Mouse (Mus musculus) hindbrain, embryonic 16.5 days (tissue): ENCODE measurements at regions not wholly inside any gene's neighbourhood (a gene's known extent, or its start where the extent isn't known, plus 50 kb on each side); places are given as distances from the start of the nearest gene placed in this dataset.

ENCODE experiments used
- ATAC-seq: fragments of 200-750 bp; cut with Nextera tagmentation; 2 replicates; pipeline ENCODE4 v1.8.0; 2017; ENCODE audit warnings: moderate TSS enrichment, moderate library complexity
- H3K27ac ChIP-seq: fragments of 300-500 bp; sonication (generic); 2 replicates; pipeline ENCODE4 v1.5.1; 2014; ENCODE audit warnings: low read depth, mild to moderate bottlenecking, control low read depth, low read length, moderate library complexity
- H3K27me3 ChIP-seq: fragments of 300-500 bp; sonication (generic); replicated peaks from 2 replicates; pipeline ENCODE4 v1.6.1; 2014; ENCODE audit warnings: low read length; ENCODE audit not compliant: control insufficient read depth, insufficient read depth
- H3K36me3 ChIP-seq: fragments of 300-500 bp; sonication (generic); 2 replicates; pipeline ENCODE4 v1.6.1; 2014; ENCODE audit warnings: mild to moderate bottlenecking, low read length, moderate library complexity, mixed read lengths; ENCODE audit not compliant: control insufficient read depth, insufficient read depth
- H3K4me1 ChIP-seq: fragments of 300-500 bp; sonication (generic); 2 replicates; pipeline ENCODE4 v1.6.1; 2014; ENCODE audit warnings: low read depth, low read length; ENCODE audit not compliant: control insufficient read depth, insufficient read depth
- H3K4me2 ChIP-seq: fragments of 300-500 bp; sonication (generic); 2 replicates; pipeline ENCODE4 v1.6.1; 2014; ENCODE audit warnings: mild to moderate bottlenecking, low read length, control low read depth, moderate library complexity
- H3K4me3 ChIP-seq: fragments of 300-500 bp; sonication (generic); 2 replicates; pipeline ENCODE4 v1.5.1; 2014; ENCODE audit warnings: mild to moderate bottlenecking, low read length, control low read depth, moderate library complexity
- H3K9ac ChIP-seq: fragments of 300-500 bp; sonication (generic); 2 replicates; pipeline ENCODE4 v1.6.1; 2014; ENCODE audit warnings: low read depth, mild to moderate bottlenecking, control low read depth, low read length, moderate library complexity
- H3K9me3 ChIP-seq: fragments of 300-500 bp; sonication (generic); 2 replicates; pipeline ENCODE4 v1.6.1; 2014; ENCODE audit warnings: mild to moderate bottlenecking, low read length, moderate library complexity; ENCODE audit not compliant: control insufficient read depth
- WGBS: fragments of 180-500 bp; shearing (Covaris S2); extraction: QIAGEN DNeasy Blood & Tissue Kit; methylation state at CpG from one replicate; pipeline ENCODE4 v1.1.7; 2014; 5-methylcytosine and 5-hydroxymethylcytosine counted together

DNA sequence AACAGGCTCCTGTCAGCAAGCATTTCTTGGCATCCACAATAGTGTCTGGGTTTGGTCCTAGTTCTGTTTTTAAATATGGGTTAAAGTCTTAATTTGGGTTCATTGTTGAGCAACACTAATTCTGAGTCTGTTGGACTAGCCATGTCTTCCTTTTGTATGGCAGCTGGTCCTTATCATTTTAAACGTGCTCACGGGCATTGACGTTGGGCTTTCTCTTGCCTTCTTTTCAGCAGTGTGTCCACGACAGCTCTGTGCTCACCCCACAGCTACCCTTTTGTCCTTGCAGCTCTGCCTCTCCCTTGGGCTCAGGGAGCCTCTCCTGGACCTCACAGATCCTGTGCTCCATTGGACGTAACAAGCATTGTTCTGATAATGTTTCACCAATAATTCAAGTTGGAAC lies 168.9 kb upstream of the Rag2 start:
- Histone ChIP-seq H3K27me3 (no peaks in the 10 kb centered on the region), H3K27ac (no peak overlapping the region), H3K9me3 (no peaks in the 10 kb centered on the region), H3K4me3 (no peak overlapping the region), H3K4me2 (no peak overlapping the region), H3K9ac (no peak overlapping the region), H3K4me1 (no peaks in the 10 kb centered on the region), H3K36me3 (no peaks in the 10 kb centered on the region)
- ATAC-seq: no peak
- WGBS: 66% methylated on average over 5 of the region's 5 CpGs

DNA sequence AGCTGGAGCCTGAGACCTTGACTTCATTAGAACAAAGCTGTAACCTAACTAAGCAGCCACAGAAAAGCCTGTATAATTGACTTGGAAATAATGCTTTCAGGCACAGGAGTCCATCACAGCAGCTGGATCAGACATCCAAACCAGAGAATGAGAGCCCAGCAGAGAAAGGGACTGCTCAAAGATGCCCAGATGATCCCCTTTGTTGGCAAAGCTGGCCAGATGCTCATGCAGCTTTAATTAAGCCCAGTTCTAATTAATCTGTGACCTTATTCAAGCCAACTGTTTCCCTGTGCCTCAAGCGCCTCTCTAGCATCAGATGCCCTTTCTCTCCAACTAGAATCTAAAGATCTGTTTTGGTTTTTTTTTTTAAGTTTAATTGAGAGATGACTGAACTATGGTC lies 165.6 kb upstream of the Rag2 start:
- Histone ChIP-seq H3K27ac (no peak overlapping the region), H3K4me1 (no peaks in the 10 kb centered on the region), H3K9ac (no peak overlapping the region), H3K27me3 (no peaks in the 10 kb centered on the region), H3K4me3 (no peak overlapping the region), H3K36me3 (no peaks in the 10 kb centered on the region), H3K9me3 (no peaks in the 10 kb centered on the region), H3K4me2 (no peak overlapping the region)
- WGBS: 62% methylated on average over 1 of the region's 1 CpGs
- ATAC-seq: no peak

DNA sequence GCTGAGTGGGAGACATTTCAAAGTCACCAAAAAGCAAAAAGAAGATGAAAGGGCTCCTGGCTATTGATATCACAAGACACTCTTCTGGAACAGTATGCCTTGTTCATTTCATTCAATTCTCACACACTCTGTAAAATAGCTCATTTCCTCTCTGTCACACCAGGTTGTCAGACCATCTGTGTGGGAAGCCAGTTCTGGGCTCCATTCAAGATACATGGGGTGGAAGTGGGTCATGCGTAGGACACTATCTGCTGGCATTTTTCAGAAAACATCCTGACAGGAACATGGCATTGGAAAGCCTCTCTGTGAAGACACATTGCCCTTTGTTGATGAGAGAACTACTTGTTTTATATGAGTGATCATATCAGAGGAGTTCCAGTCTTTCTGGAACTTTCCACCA lies 162.1 kb upstream of the Rag2 start:
- Histone ChIP-seq H3K27me3 (no peaks in the 10 kb centered on the region), H3K9ac (no peak overlapping the region), H3K9me3 (no peaks in the 10 kb centered on the region), H3K27ac (no peak overlapping the region), H3K4me2 (no peak overlapping the region), H3K4me1 (no peaks in the 10 kb centered on the region), H3K36me3 (no peaks in the 10 kb centered on the region), H3K4me3 (no peak overlapping the region)
- 89% methylated on average over 1 of the region's 1 CpGs for WGBS
- no peak for ATAC-seq

DNA sequence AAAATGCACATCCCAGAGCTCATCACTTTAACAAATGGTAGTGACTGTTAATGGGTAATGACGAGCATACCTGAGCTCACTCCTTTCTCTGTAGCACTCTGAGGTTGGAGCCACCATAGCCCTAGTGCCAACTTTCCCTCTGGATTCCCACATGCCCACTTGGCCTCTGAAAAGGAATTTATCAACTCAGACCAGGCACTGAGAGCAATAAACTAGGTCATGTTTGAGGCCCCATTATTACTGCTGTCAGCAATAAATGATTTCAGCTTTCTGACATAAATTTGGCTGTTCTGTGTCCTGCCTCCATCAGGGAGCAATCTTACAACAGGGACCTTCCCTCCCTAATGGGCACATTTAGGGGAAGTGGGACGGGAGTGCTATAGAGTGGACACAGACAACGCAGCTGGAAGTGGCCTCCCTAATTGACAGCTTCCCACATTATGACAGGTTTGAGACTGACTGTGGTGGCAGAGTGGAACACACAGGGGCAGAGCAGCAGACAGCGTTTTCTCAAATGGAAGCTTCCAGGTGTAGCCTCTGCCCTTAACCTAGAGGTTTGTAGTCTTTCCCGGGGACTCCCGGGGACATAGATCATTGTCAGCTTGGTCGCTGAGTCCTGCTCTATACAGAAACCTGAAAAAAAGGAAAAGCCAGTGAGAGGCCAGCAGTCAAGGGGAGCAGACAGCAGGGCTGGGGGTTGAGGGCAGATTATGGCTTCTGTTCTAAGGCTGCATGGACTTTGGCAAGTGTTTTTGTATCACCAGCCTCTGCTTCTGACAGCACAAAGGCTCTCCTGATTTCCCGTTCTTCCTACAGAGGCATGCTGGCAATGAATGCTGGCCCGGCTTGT lies 160.0 kb upstream of the Rag2 start:
- Histone ChIP-seq H3K36me3 (no peaks in the 10 kb centered on the region), H3K27me3 (no peaks in the 10 kb centered on the region), H3K4me3 (no peak overlapping the region), H3K9me3 (no peaks in the 10 kb centered on the region), H3K4me1 (no peaks in the 10 kb centered on the region), H3K9ac (no peak overlapping the region), H3K4me2 (no peak overlapping the region), H3K27ac (no peak overlapping the region)
- WGBS: 63% methylated on average over 9 of the region's 9 CpGs
- ATAC-seq: peak; percentile 65

DNA sequence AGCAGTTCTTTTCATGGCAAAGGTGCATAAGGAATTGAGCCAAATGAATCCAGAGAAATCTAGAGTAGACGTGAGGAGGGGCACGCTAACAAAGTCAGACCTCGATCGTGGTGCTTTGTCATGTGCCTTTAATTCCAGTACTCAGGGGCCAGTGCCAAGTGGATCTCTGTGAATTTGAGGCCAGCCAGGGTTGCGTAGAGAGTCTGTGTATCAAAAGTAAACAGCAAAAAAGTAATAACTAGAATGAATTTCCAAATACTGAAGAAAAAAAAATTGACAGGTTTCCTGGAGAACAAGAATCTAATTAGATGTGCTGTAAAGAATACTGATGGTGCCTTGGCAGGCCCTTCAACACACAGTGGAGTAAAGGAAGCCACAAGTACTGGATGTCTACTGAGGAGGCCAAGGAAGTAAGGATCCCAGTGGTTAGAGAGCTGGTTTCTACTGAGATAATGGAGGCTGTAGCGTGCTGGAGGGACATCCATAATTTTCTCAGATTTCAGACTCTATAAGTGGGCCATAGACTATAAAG lies 153.9 kb upstream of the Rag2 start:
- no peaks in the 10 kb centered on the region for H3K9me3 ChIP-seq
- no peak overlapping the region for H3K4me3 ChIP-seq
- WGBS: 86% methylated on average over 6 of the region's 6 CpGs
- H3K9ac ChIP-seq: no peak overlapping the region
- H3K4me2 ChIP-seq: no peak overlapping the region
- no peak overlapping the region for H3K27ac ChIP-seq
- H3K4me1 ChIP-seq: no peaks in the 10 kb centered on the region
- H3K36me3 ChIP-seq: no peaks in the 10 kb centered on the region
- H3K27me3 ChIP-seq: no peaks in the 10 kb centered on the region
- ATAC-seq: no peak

DNA sequence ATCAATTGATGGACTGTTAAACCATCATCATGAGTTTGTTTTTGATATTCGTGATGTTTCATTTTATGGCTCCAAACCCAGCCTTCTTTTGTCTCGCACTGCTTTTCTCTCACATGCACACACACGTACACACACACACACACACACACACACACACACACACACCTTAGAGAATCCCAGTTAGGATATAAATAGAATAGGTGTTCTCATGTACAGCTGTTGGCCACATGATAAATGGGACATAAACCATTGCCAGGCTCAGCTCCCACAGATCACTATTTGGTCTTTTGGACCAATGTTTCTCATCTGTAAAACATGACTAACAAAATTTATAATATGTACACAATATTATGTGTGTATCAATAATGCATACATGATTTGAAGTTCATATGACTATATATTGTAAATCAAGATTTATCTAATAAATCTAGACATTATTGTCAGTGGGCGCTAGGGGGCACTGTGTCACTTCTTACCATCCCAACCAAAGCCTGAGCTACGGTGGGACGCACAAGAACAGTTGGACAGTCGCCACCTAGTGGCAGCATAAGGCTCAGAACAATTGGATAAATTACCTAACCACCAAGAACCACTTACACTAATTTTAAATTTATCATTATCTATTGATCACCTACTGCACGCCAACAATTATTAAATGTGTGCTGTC lies 151.9 kb upstream of the Rag2 start:
- peak; percentile 54; the same call in 1 of the 2 replicates for ATAC-seq
- no peaks in the 10 kb centered on the region for H3K9me3 ChIP-seq
- H3K9ac ChIP-seq: no peak overlapping the region
- no peak overlapping the region for H3K4me3 ChIP-seq
- no peaks in the 10 kb centered on the region for H3K36me3 ChIP-seq
- no peaks in the 10 kb centered on the region for H3K4me1 ChIP-seq
- H3K27me3 ChIP-seq: no peaks in the 10 kb centered on the region
- WGBS: 34% methylated on average over 8 of the region's 8 CpGs
- no peak overlapping the region for H3K4me2 ChIP-seq
- H3K27ac ChIP-seq: no peak overlapping the region

DNA sequence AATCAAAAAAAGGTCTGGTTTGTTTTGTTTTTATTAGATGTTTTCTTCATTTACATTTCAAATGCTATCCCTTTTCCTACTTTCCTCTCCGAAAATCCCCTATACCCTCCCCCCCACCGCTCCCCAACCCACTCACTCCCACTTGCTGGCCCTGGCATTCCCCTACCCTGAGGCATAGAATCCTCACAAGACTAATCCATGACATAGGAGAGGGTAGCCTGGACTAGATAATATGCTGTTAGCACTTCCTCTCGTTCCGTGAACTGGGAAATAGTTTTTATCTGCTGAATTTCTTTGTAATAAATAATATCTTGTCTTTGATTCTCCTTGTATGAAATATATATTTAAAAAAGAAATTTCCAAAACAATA lies 151.4 kb upstream of the Rag2 start:
- H3K4me1 ChIP-seq: no peaks in the 10 kb centered on the region
- ATAC-seq: no peak
- WGBS: 90% methylated on average over 4 of the region's 4 CpGs

DNA sequence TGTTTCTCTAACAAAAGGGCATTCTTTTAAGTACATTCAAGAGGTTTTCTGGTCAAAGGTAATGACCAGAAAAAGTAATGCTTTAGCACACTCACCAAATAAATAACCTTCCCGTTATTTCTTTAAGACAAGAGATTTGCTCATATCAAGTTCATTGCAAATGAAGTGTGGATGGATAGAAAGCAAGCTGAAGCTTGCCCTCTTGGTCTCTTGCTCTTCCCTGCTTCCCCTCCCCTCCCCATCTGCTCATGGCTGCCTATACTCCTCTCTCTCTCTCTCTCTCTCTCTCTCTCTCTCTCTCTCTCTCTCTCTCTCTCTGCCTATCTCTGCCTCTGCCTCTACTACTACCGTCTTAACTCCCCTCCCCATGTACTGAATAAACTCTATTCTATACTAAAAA lies 147.7 kb upstream of the Rag2 start:
- no peak overlapping the region for H3K27ac ChIP-seq
- H3K9ac ChIP-seq: no peak overlapping the region
- 91% methylated on average over 2 of the region's 2 CpGs for WGBS
- H3K4me3 ChIP-seq: no peak overlapping the region
- no peaks in the 10 kb centered on the region for H3K4me1 ChIP-seq
- no peaks in the 10 kb centered on the region for H3K9me3 ChIP-seq
- H3K36me3 ChIP-seq: no peaks in the 10 kb centered on the region
- no peak for ATAC-seq
- no peak overlapping the region for H3K4me2 ChIP-seq
- H3K27me3 ChIP-seq: no peaks in the 10 kb centered on the region

More for the DNA sequence above, 151.4 kb upstream of the Rag2 start:
- no peaks in the 10 kb centered on the region for H3K36me3 ChIP-seq
- no peak overlapping the region for H3K9ac ChIP-seq
- no peaks in the 10 kb centered on the region for H3K9me3 ChIP-seq
- H3K4me2 ChIP-seq: no peak overlapping the region
- H3K27ac ChIP-seq: no peak overlapping the region
- H3K4me3 ChIP-seq: no peak overlapping the region
- H3K27me3 ChIP-seq: no peaks in the 10 kb centered on the region

DNA sequence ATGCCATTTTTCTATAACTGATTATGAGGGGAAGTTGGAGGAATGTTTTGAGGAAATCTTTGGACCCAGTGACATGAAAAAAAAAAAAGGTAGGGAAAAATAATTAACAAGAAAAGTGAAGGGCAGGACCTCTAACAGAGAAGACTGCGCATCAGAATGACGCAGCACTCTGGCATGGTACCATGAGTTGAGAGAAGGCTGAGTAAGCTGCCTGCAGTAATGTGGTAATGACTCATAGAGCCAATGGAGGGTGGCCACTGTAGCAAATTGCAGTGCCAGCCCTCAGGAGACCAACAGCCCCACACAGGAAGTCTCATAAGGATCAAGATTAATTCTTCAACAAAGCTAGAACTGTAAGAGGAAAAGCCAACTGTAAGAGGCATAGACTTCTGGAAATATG lies 134.3 kb upstream of the Rag2 start:
- Histone ChIP-seq H3K27ac (no peak overlapping the region), H3K9ac (no peak overlapping the region), H3K36me3 (no peaks in the 10 kb centered on the region), H3K4me2 (no peak overlapping the region), H3K9me3 (no peaks in the 10 kb centered on the region), H3K4me1 (no peaks in the 10 kb centered on the region), H3K4me3 (no peak overlapping the region), H3K27me3 (no peaks in the 10 kb centered on the region)
- ATAC-seq: no peak
- WGBS: 98% methylated on average over 2 of the region's 2 CpGs
